ENCODE assay signal across 7 mouse cellular contexts in the genomic region with DNA sequence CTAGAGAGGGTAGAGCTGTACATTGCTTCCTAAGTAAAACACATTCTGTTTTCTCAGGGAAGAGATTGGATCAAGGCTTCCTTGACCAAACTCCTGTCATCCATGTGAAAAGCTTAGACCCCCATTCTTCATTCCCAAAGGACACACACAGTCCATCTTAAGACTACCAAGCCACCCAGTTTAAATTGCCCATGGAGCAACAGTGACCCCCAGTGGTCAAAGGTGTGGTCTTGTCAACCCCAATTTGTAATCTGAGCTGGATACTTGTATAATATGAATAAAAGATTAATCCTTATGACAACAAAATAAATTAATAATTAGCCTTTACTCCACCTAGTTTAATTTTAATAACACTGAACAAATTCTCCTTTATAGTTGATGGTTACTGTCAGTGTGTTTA. TPM values are rescaled to one million over a fixed set of nuclear protein-coding genes. Genes with fewer than 3 reads are reported as not detected.
DNase-seq lines count a peak whose midpoint lies in the region; ATAC-seq lines count a peak whose summit lies in the region.

No protein-coding gene starts in this region.

- H3K4me2 ChIP-seq in liver, embryonic 11.5 days, result no peak overlapping the region

- no peak overlapping the region for H3K9ac ChIP-seq in liver, embryonic 11.5 days (ENCODE audit: low read depth, low read length)

- no peaks in the 10 kb centered on the region for H3K36me3 ChIP-seq in liver, embryonic 11.5 days (ENCODE audit: control insufficient read depth, insufficient read depth, low read length)

- DNase-seq in liver, result peak; percentile 23
- DNase-seq in liver, embryonic 11.5 days (ENCODE audit: low spot score), result no peak
- peak; percentile 75 for DNase-seq in adipocyte (ENCODE audit: low spot score)
- peak; percentile 72 for DNase-seq in embryo, embryonic 11 days
- DNase-seq in kidney, postnatal 4 days, result peak; percentile 78 to 80
- DNase-seq in lung, postnatal 10 days, result peak; percentile 75

- H3K4me1 ChIP-seq in liver, embryonic 11.5 days (replicated peaks; ENCODE audit: control insufficient read depth, insufficient read depth, low read length), result no peaks in the 10 kb centered on the region

- H3K27ac ChIP-seq in liver, embryonic 11.5 days (ENCODE audit: low read depth, low read length), result no peak overlapping the region

- ATAC-seq in liver, embryonic 11.5 days (replicated peaks; ENCODE audit: low FRiP score), result no peak
- no peak for ATAC-seq in inflammation-experienced regulatory T-cells, adult 6 months

- no peaks in the 10 kb centered on the region for H3K27me3 ChIP-seq in liver, embryonic 11.5 days (replicated peaks; ENCODE audit: control insufficient read depth, insufficient read depth, low read length)

- no peak overlapping the region for H3K4me3 ChIP-seq in liver, embryonic 11.5 days (ENCODE audit: low read depth, low read length)

- H3K9me3 ChIP-seq in liver, embryonic 11.5 days (ENCODE audit: control insufficient read depth, low read length), result no peaks in the 10 kb centered on the region

RNA-seq across cellular contexts. Expression of a gene that starts 24.7 kb away (rescaled TPM):
- polyA plus RNA-seq in liver, embryonic 11.5 days (2014; fragmentation: Nextera tagmentation; extraction: Ambion mirVana), result 0.09 and 0.12 TPM in 2 replicates
- polyA plus RNA-seq in inflammation-experienced regulatory T-cells, adult 6 months (2017; shearing (Covaris generic)), result under 1 TPM in 1 of 3 experiments, not detected in 2; 0.08 TPM
